Mouse (Mus musculus): ENCODE measurements around the gene Pepd. TPM values are rescaled to one million over a fixed set of nuclear protein-coding genes. Genes with fewer than 3 reads are reported as not detected.

The Pepd gene
- polyA plus RNA-seq, 1 experiment from 2014 or later, result 75.2 TPM

DNA sequence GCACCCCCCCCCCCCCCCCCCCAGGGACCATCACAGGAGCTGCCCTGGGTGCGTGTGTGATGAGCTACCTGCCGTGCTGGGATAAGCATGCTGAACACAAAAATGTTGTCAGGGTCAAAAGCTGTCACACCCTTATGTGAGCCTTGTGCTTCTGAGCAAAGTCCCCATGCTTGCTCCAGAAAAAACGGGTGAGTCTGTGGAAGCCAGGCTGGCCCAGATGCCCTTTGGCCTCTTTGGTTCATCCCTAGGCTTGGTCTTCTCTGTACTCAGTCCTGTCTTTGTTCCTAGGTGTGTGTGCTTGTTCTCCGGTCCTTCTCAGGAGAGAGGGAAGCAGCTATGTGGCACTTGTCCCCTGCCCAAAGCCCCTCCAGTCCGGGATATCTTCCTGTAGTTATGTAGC lies 3.4 kb downstream of the Pepd start:
- 0 out of 2 replicates have a peak, but pooled peaks cover 2% of the 10 kb centered on the region for H3K36me3 ChIP-seq
- DNase-seq (ENCODE audit: low spot score), result no peak
- no peaks in the 10 kb centered on the region for H3K27me3 ChIP-seq (ENCODE audit: low read depth, poor library complexity, severe bottlenecking)
- no peaks in the 10 kb centered on the region for H3K9me3 ChIP-seq (replicated peaks)
- no peak overlapping the region for H3K4me3 ChIP-seq
- peaks cover 34% of the 10 kb centered on the region for H3K4me1 ChIP-seq
- no peak overlapping the region for H3K27ac ChIP-seq
- WGBS, result 97% methylated on average over 5 of the region's 5 CpGs

DNA sequence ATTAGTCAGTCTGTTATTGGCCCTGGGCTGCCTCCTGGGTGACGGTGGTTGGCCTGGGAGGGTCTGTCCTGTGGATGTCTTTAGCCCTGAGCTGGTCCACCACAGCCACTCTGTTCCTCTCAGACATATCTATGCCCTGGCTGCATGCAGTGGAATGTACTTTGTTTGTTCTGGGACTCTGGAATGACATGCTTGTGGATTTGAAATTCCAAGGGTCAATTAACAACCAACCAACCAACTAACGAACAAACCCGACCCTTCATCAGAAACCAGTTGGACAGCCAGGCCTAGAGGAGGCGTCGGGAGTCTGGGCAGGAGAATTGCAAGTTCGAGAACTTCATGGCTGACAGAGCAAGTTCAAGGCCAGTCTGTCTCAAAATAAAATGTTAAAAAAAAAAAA lies 5.4 kb downstream of the Pepd start:
- Histone ChIP-seq H3K27me3 (ENCODE audit: low read depth, poor library complexity, severe bottlenecking) (no peaks in the 10 kb centered on the region), H3K36me3 (peaks cover 16% of the 10 kb centered on the region), H3K27ac (no peak overlapping the region), H3K4me1 (peaks cover 18% of the 10 kb centered on the region), H3K4me3 (no peak overlapping the region), H3K9me3 (replicated peaks) (no peaks in the 10 kb centered on the region)
- DNase-seq (ENCODE audit: low spot score), result no peak
- WGBS, result 86% methylated on average over 6 of the region's 6 CpGs

- DNase-seq (ENCODE audit: low spot score), result no peak
- 92% methylated on average over 4 of the region's 4 CpGs for WGBS
These were observed 5.8 kb downstream of the Pepd start for GRCm38 (mm10) chr7:34917998-34918397.

DNA sequence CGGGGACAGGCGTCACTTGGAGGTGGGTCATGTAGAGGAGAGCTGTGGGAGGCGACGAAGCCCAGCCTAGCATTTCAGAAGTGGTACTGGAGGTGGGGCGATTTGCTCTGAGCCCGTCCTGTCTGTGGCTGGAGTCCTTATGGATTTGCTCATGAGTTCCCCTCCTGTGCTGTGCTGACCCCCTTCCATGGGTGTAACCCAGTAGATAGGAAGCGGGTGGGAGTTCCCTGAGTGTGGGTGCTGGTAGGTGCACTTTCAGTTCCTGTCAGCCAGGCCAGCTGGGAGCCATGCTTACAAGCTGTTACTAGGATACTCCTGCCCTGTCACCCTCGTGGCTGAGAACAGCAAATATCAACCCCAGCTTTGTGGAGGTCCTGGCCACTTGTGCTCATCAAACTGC lies 6.2 kb downstream of the Pepd start:
- Histone ChIP-seq H3K36me3 (peaks cover 20% of the 10 kb centered on the region), H3K9me3 (replicated peaks) (no peaks in the 10 kb centered on the region), H3K27me3 (ENCODE audit: low read depth, poor library complexity, severe bottlenecking) (no peaks in the 10 kb centered on the region), H3K27ac (peak overlapping the region; percentile 20; the same call in 1 of the 2 replicates), H3K4me3 (no peak overlapping the region), H3K4me1 (peaks cover 10% of the 10 kb centered on the region; the same call in 1 of the 2 replicates)
- WGBS, result 86% methylated on average over 8 of the region's 8 CpGs
- no peak for DNase-seq (ENCODE audit: low spot score)

More at GRCm38 (mm10) chr7:34917998-34918397, 5.8 kb downstream of the Pepd start:
- H3K27ac ChIP-seq, result no peak overlapping the region
- H3K27me3 ChIP-seq (ENCODE audit: low read depth, poor library complexity, severe bottlenecking), result no peaks in the 10 kb centered on the region
- peaks cover 13% of the 10 kb centered on the region for H3K4me1 ChIP-seq
- no peaks in the 10 kb centered on the region for H3K9me3 ChIP-seq (replicated peaks)
- H3K36me3 ChIP-seq, result peaks cover 16% of the 10 kb centered on the region
- H3K4me3 ChIP-seq, result no peak overlapping the region

GRCm38 (mm10) chr7:34919054-34919453 lies 6.9 kb downstream of the Pepd start:
- DNase-seq (ENCODE audit: low spot score), result no peak
- Histone ChIP-seq H3K36me3 (peaks cover 22% of the 10 kb centered on the region), H3K4me3 (no peak overlapping the region), H3K27ac (no peak overlapping the region), H3K27me3 (ENCODE audit: low read depth, poor library complexity, severe bottlenecking) (no peaks in the 10 kb centered on the region), H3K4me1 (peaks cover 10% of the 10 kb centered on the region; the same call in 1 of the 2 replicates), H3K9me3 (replicated peaks) (no peaks in the 10 kb centered on the region)
- WGBS, result 66% methylated on average over 5 of the region's 5 CpGs

DNA sequence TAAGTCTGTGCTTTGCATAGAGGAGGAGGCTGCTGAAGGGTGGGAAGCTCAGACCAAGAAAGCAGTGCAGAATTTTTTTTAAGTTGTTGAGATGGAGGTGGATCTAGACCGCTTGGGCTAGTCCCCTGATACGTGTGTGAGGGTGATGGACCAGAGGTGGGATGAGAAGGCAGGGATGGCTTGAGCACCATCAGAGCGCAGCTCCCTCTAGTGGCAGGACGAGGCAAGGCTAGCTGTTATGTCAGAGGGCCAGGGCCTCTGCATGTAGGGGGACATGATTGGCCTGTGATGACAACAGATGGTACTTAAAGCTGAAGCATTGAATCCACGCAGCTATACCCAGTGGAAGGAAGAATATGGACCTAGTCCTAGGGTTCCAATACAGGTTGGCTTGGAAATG lies 7.6 kb downstream of the Pepd start:
- Histone ChIP-seq H3K27me3 (ENCODE audit: low read depth, poor library complexity, severe bottlenecking) (no peaks in the 10 kb centered on the region), H3K9me3 (replicated peaks) (no peaks in the 10 kb centered on the region), H3K4me3 (no peak overlapping the region), H3K27ac (no peak overlapping the region), H3K36me3 (peaks cover 29% of the 10 kb centered on the region), H3K4me1 (peaks cover 10% of the 10 kb centered on the region; the same call in 1 of the 2 replicates)
- WGBS, result 58% methylated on average over 5 of the region's 5 CpGs
- DNase-seq (ENCODE audit: low spot score), result peak; percentile 61

GRCm38 (mm10) chr7:34925208-34925607 lies 13.0 kb downstream of the Pepd start:
- H3K27ac ChIP-seq, result no peak overlapping the region
- H3K4me3 ChIP-seq, result no peak overlapping the region
- H3K27me3 ChIP-seq (ENCODE audit: low read depth, poor library complexity, severe bottlenecking), result no peaks in the 10 kb centered on the region
- H3K4me1 ChIP-seq, result peaks cover 5% of the 10 kb centered on the region; the same call in 1 of the 2 replicates
- DNase-seq (ENCODE audit: low spot score), result no peak
- no peaks in the 10 kb centered on the region for H3K9me3 ChIP-seq (replicated peaks)
- WGBS, result 91% methylated on average over 5 of the region's 5 CpGs
- H3K36me3 ChIP-seq, result peaks cover 51% of the 10 kb centered on the region

GRCm38 (mm10) chr7:34925956-34926355 lies 13.8 kb downstream of the Pepd start:
- H3K4me3 ChIP-seq, result no peak overlapping the region
- no peaks in the 10 kb centered on the region for H3K9me3 ChIP-seq (replicated peaks)
- no peak for DNase-seq (ENCODE audit: low spot score)
- 91% methylated on average over 7 of the region's 7 CpGs for WGBS
- H3K27ac ChIP-seq, result no peak overlapping the region
- peaks cover 51% of the 10 kb centered on the region for H3K36me3 ChIP-seq
- peaks cover 5% of the 10 kb centered on the region; the same call in 1 of the 2 replicates for H3K4me1 ChIP-seq
- H3K27me3 ChIP-seq (ENCODE audit: low read depth, poor library complexity, severe bottlenecking), result no peaks in the 10 kb centered on the region

DNA sequence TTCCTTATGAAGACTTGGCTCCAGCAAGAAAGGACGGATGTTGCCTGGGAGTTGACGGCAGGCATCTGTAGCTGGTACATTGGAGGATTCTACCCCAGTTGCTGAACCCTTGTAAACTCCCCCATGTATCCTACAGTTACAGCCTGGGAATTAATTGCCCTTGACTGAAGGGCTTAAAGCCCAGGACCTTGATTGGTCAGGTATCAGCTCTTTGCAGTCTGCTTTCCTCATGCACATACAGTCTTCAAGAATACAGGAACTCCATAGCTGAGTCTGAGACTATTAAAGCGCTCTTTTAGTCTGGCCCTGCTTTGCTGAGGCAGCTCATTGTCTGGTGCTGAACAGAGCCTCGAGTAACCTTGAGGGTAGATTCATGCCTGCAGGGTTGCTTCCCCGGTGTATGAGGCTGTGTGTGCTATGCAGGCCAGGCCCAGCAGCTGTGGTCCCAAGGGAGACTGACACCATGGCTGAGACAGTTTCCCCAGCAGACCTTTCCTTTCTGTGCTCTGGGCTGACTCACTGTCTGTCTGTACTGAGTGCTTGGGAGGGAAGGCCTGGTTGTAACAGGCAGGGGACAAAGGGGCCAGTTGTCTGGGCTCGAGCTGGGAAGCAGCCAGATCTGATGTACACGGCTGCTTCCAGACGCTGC lies 17.6 kb downstream of the Pepd start:
- Histone ChIP-seq H3K27ac (peak overlapping the region; percentile 58), H3K27me3 (ENCODE audit: low read depth, poor library complexity, severe bottlenecking) (no peaks in the 10 kb centered on the region), H3K9me3 (replicated peaks) (no peaks in the 10 kb centered on the region), H3K4me1 (peaks cover 5% of the 10 kb centered on the region; the same call in 1 of the 2 replicates), H3K36me3 (peaks cover 39% of the 10 kb centered on the region), H3K4me3 (no peak overlapping the region)
- DNase-seq (ENCODE audit: low spot score), result no peak
- WGBS, result 75% methylated on average over 8 of the region's 8 CpGs

GRCm38 (mm10) chr7:34930263-34930757 lies 18.1 kb downstream of the Pepd start:
- H3K9me3 ChIP-seq (replicated peaks), result no peaks in the 10 kb centered on the region
- no peak overlapping the region for H3K4me3 ChIP-seq
- WGBS, result 86% methylated on average over 7 of the region's 7 CpGs
- peak overlapping the region; percentile 58 for H3K27ac ChIP-seq
- H3K27me3 ChIP-seq (ENCODE audit: low read depth, poor library complexity, severe bottlenecking), result no peaks in the 10 kb centered on the region
- peaks cover 5% of the 10 kb centered on the region; the same call in 1 of the 2 replicates for H3K4me1 ChIP-seq
- DNase-seq (ENCODE audit: low spot score), result no peak
- H3K36me3 ChIP-seq, result peaks cover 39% of the 10 kb centered on the region

GRCm38 (mm10) chr7:34932631-34933030 lies 20.5 kb downstream of the Pepd start:
- no peak overlapping the region for H3K27ac ChIP-seq
- H3K9me3 ChIP-seq (replicated peaks), result no peaks in the 10 kb centered on the region
- no peak overlapping the region for H3K4me3 ChIP-seq
- H3K36me3 ChIP-seq, result peaks cover 43% of the 10 kb centered on the region
- 92% methylated on average over 8 of the region's 8 CpGs for WGBS
- H3K27me3 ChIP-seq (ENCODE audit: low read depth, poor library complexity, severe bottlenecking), result no peaks in the 10 kb centered on the region
- DNase-seq (ENCODE audit: low spot score), result no peak
- peaks cover 8% of the 10 kb centered on the region; the same call in 1 of the 2 replicates for H3K4me1 ChIP-seq

DNA sequence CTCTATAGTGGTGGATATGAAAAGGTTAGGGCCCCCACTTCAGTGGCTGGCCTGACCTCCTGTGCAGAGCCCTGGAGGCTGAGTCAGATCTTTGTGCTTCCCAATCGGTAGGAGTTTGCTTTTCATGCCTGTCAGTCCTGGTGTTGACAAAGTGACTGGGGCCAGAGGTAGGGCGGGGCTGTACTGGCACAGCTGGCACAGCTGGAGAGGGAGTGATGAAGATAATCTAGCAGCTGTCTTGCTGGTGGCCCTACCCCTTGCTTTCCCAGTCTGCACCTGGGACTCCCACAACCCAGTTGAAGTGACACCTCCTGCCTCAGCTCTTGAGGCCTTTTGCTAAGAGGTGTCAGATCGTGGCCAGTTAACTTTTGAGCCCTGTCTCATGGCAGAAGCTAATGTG lies 21.0 kb downstream of the Pepd start:
- H3K9me3 ChIP-seq (replicated peaks), result no peaks in the 10 kb centered on the region
- no peaks in the 10 kb centered on the region for H3K27me3 ChIP-seq (ENCODE audit: low read depth, poor library complexity, severe bottlenecking)
- no peak for DNase-seq (ENCODE audit: low spot score)
- H3K27ac ChIP-seq, result no peak overlapping the region
- peaks cover 43% of the 10 kb centered on the region for H3K36me3 ChIP-seq
- WGBS, result 72% methylated on average over 3 of the region's 3 CpGs
- H3K4me3 ChIP-seq, result no peak overlapping the region
- peaks cover 11% of the 10 kb centered on the region for H3K4me1 ChIP-seq

DNA sequence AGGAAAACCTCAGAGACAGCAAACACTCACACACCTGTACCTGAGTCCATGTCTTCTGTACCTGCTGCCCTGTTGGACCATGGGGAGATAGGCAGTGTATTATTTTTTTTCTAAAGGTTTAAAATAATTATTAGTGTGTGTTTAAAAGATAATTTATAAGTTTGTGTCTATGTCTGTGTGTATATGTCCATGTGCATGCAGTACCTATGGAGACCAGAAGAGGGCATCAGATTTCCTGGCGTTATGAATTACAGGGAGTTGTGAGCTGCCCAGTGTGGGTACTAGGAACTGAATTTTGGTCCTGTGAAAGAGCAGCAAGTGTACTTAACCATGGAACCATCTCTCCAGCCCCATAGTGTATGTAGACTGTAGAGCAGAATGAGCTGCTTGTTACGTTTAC lies 24.2 kb downstream of the Pepd start:
- H3K4me3 ChIP-seq, result no peak overlapping the region
- H3K4me1 ChIP-seq, result peaks cover 34% of the 10 kb centered on the region
- peaks cover 43% of the 10 kb centered on the region for H3K36me3 ChIP-seq
- no peak for DNase-seq (ENCODE audit: low spot score)
- H3K9me3 ChIP-seq (replicated peaks), result no peaks in the 10 kb centered on the region
- WGBS, result 93% methylated on average over 2 of the region's 2 CpGs
- H3K27me3 ChIP-seq (ENCODE audit: low read depth, poor library complexity, severe bottlenecking), result no peaks in the 10 kb centered on the region
- H3K27ac ChIP-seq, result no peak overlapping the region
